Mouse (Mus musculus) ES-Bruce4 (cell line): Measurements from ENCODE around the gene Cela3b. TPM values are rescaled to one million over a fixed set of nuclear protein-coding genes. Genes with fewer than 3 reads are reported as not detected.

Source experiments
- H3K27ac ChIP-seq: 2 replicates; pipeline ENCODE4 v1.5.1; 2012; ENCODE audit warnings: low read length, inconsistent platforms; ENCODE audit not compliant: insufficient read depth
- H3K27me3 ChIP-seq: 2 replicates; pipeline ENCODE4 v1.6.1; 2012; ENCODE audit warnings: mild to moderate bottlenecking, low read length, inconsistent platforms; ENCODE audit not compliant: control insufficient read depth, poor library complexity, insufficient read depth, severe bottlenecking
- H3K36me3 ChIP-seq: 2 replicates; pipeline ENCODE4 v1.6.1; 2012; ENCODE audit warnings: inconsistent platforms, mild to moderate bottlenecking, low read length, moderate library complexity; ENCODE audit not compliant: control insufficient read depth, poor library complexity, insufficient read depth, severe bottlenecking
- H3K4me1 ChIP-seq: one replicate; pipeline ENCODE4 v1.8.1; 2011; ENCODE audit warnings: low read length; ENCODE audit not compliant: control insufficient read depth, insufficient read depth
- H3K4me3 ChIP-seq: 2 replicates; pipeline ENCODE4 v1.5.1; 2011; ENCODE audit warnings: low read depth, mild to moderate bottlenecking, low read length
- H3K9ac ChIP-seq: 2 replicates; pipeline ENCODE4 v1.6.1; 2012; ENCODE audit warnings: low read depth, mild to moderate bottlenecking, inconsistent platforms; ENCODE audit not compliant: poor library complexity, severe bottlenecking
- H3K9me3 ChIP-seq: replicated peaks from 2 replicates; pipeline ENCODE4 v1.6.1; 2012; ENCODE audit warnings: mild to moderate bottlenecking, low read length, inconsistent platforms; ENCODE audit not compliant: control insufficient read depth, poor library complexity, insufficient read depth, severe bottlenecking
- CTCF ChIP-seq: IDR thresholded peaks from one replicate; pipeline ENCODE4 v1.8.1; 2011; ENCODE audit warnings: low read depth, low read length
- EP300 ChIP-seq: IDR thresholded peaks from 2 replicates; pipeline ENCODE4 v1.6.1; 2011; ENCODE audit warnings: low read depth, low read length; ENCODE audit not compliant: insufficient read depth
- POLR2A ChIP-seq: IDR thresholded peaks from one replicate; pipeline ENCODE4 v1.8.1; 2011; ENCODE audit warnings: low read length; ENCODE audit not compliant: insufficient read depth
- polyA plus RNA-seq: library from polyadenylated mRNA; stranded (reverse); fragments of >200 nt; gene quantifications from 2 replicates; pipeline ENCODE4 v1.2.4, GENCODE M21; 2011; ENCODE audit warnings: low read depth; ENCODE audit not compliant: missing spikeins, insufficient read depth, insufficient read length

The Cela3b gene
- polyA plus RNA-seq, 1 experiment: not detected

DNA sequence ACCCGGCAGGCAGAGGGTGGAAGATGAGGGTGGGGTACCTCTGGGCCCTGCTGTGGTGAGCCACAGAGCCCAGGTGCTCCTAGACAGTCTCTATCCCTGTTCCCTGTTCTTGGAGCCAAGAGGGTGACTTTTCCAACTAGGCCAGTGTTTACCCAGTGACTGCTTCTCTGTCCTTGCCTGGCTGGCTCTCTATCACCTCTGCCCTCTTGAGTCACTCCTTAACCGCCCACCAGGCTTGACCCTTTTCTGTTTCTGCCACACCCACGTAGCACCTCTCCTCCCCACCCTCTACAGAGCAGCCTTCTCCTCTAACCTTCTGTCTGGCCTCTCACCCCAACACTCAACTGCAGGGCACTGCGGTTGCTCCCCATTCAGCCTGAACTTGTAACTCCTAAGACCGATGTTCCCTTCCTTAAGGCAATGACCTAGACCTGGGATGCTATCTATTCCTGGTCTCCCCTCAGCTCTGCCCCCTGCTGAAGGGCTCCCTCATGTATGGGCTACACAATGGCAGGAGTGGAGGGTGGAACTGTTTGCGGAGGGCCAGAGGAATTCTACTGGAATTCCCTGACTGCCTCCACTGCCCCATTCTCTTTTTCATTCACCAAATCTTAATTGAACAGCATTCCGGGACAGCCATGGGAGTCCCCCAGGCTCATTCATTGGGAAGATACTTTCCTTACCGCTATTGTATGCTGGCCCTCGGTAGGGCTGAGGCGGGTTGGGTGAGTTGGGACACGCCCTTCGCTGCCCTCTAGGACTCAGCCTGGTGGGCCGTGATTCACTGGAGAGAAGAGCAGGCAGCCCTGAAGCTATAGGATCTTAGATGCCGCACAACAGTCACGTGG, 39.7 kb upstream of the Cela3b start:
- Histone ChIP-seq H3K9me3 (no peaks in the 10 kb centered on the region), H3K9ac (peak overlapping the region; percentile 96), H3K36me3 (no peaks in the 10 kb centered on the region), H3K27me3 (no peaks in the 10 kb centered on the region), H3K4me3 (peak overlapping the region; percentile 78), H3K27ac (peak overlapping the region; percentile 98), H3K4me1 (peaks cover 10% of the 10 kb centered on the region)
- TF ChIP-seq EP300 (peak; percentile 91), POLR2A (no peak)

DNA sequence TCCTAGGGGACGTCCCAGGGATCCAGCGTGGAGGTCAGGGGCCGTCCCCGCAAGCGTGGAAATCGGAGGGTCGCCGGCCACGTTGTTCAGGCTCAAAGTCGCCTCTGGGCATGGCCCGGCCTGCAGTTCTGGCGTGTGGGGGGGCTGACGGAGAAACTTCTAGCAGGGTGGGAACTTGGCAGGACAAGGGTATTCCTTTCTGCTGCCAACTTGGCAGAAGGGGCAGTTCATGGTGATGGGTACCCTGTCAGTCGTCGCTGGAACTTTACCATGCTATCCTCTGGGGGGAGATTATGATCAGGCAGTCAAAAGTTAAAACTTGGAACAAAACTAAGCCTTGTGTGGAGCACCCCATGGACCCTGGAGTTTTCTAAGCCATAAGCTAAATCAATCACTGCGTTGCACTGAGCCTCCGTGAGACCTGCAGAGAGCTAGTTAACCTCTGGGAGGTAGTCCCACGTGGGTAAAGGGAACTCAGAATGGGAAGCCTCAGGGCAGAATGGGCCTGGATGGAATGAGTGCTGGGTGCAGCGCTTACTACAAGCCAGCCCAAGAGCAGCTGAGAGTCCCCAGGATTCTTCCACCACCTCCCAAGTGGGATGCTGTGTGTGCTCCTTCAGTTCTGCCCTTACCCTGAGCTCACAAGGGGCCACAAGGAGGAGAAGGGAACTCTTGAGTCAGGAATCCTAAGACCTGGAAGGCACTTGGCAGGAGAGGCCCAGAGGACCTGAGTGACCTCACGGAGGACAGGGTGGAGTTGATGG, 38.9 kb upstream of the Cela3b start:
- Histone ChIP-seq H3K4me3 (peak overlapping the region; percentile 78), H3K27me3 (no peaks in the 10 kb centered on the region), H3K36me3 (no peaks in the 10 kb centered on the region), H3K27ac (peak overlapping the region; percentile 98), H3K9ac (peak overlapping the region; percentile 96), H3K9me3 (no peaks in the 10 kb centered on the region), H3K4me1 (peaks cover 10% of the 10 kb centered on the region)
- TF ChIP-seq POLR2A: no peak
- no peak for TF ChIP-seq EP300

DNA sequence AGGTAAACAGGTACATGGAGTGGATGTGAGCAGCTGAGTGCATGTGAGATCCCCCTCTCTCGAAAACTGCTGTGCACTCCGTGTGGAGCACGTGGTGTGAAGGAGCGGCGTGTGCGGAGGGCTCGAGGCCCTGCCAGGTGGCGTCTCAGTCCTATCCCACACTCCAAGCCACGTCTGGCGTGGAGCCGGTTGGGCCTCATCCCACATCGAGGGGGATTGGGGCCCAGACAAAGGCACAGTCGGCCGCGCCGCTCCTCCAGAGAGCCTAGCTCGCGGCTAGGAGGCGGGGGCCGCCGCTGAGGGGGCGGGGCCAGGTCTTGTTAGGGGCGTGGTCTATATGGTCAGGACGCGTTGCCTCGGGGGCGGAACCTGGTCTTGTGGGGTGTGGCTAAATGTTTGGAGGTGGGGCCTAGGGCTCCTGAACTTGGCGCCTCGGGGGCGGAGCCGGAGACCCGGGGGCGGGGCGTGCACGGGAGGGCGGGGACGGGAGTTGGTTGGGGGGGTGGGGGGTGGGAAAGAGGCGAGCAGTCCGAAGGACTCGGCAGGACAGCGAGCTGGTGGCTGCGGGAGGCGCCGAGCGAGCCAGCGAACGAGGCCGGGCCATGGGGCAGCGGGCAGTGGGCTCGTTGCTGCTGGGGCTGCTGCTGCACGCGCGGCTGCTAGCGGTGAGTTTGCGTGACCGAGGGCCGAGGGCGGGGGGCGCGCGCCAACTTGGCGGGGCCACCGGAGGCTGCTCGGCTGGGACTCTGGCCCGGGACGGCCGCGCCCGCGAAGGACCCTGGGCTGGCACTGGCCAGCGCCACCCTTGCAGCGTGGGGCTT, 38.1 kb upstream of the Cela3b start, which contains the start of gene Hspg2:
Gene Hspg2 (plus strand): TSS at position 510 of the 821 bp plus-strand sequence.
- peak within 1 kb of the TSS; percentile 78 for H3K4me3 ChIP-seq
- H3K36me3 ChIP-seq: no peaks in the 10 kb centered on the region
- H3K9me3 ChIP-seq: no peaks in the 10 kb centered on the region
- peak within 1 kb of the TSS; percentile 96 for H3K9ac ChIP-seq
- H3K27ac ChIP-seq: peak within 1 kb of the TSS; percentile 98
- no peaks in the 10 kb centered on the region for H3K27me3 ChIP-seq
- TF ChIP-seq POLR2A: peak; percentile 71
- TF ChIP-seq CTCF: no peak
- peaks cover 8% of the 10 kb centered on the region for H3K4me1 ChIP-seq

DNA sequence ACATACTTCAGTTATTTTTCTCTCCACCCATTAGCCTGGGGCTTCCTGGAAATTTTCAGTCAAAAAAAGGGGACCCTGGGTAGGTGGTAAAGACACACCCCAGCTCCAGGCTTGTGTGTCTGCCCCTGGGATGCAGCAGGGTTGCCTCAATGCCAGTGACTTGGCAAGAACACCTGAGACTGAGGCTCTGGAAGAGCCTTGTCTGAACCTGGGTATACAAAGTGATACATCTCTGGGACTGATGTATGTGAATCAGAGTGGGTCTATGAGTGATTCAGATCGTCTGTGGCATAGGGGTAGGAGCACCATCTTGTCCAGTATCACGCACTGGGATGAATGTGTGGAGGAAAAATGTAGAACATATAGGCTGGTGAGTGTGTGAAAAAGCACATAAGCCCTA, 37.2 kb upstream of the Cela3b start:
- Histone ChIP-seq H3K9me3 (no peaks in the 10 kb centered on the region), H3K4me1 (peaks cover 2% of the 10 kb centered on the region), H3K27me3 (no peaks in the 10 kb centered on the region), H3K9ac (peak overlapping the region; percentile 12), H3K4me3 (no peak overlapping the region), H3K27ac (0 out of 2 replicates have a peak overlapping the region, but pooled peaks have one; percentile 5), H3K36me3 (no peaks in the 10 kb centered on the region)
- TF ChIP-seq CTCF: no peak
- no peak for TF ChIP-seq EP300
- no peak for TF ChIP-seq POLR2A

DNA sequence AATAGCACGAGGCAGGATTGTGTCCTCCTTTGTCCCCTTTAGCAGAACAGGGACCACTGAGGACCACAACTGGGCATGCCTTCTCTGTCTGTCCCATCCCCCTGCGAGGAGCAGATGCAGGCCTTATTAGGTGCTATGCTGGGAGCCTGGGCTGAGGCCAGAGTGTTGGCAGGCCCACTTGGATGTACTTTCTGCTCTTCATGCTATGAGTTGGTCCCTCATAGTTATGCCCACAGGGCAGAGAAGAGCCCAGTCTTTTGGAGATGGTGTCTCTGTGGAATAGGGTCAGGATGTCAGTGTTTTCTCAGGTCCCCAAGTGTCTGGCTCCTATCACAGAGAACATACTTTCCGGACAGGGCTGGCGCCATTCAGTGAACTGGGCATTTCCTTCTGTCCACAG, 36.7 kb upstream of the Cela3b start:
- Histone ChIP-seq H3K4me1 (peaks cover 2% of the 10 kb centered on the region), H3K36me3 (no peaks in the 10 kb centered on the region), H3K27ac (no peak overlapping the region), H3K9ac (no peak overlapping the region), H3K9me3 (no peaks in the 10 kb centered on the region), H3K27me3 (no peaks in the 10 kb centered on the region), H3K4me3 (no peak overlapping the region)
- TF ChIP-seq CTCF: no peak
- no peak for TF ChIP-seq EP300
- no peak for TF ChIP-seq POLR2A
